Mouse (Mus musculus) spleen, adult 18-20 months (tissue): ENCODE measurements around the gene Csf2.
"Not testable (repeated sequence)": the region's sequence is repeated elsewhere in the genome, so short reads cannot be mapped to it uniquely, and the experiment has no call there.

Source experiments
- DNase-seq, 2 experiments: peaks; one replicate each; pipeline ENCODE4 v3.0.0; 2022; ENCODE audit warnings: mixed read lengths in 2 of 2

Gene Csf2

DNA sequence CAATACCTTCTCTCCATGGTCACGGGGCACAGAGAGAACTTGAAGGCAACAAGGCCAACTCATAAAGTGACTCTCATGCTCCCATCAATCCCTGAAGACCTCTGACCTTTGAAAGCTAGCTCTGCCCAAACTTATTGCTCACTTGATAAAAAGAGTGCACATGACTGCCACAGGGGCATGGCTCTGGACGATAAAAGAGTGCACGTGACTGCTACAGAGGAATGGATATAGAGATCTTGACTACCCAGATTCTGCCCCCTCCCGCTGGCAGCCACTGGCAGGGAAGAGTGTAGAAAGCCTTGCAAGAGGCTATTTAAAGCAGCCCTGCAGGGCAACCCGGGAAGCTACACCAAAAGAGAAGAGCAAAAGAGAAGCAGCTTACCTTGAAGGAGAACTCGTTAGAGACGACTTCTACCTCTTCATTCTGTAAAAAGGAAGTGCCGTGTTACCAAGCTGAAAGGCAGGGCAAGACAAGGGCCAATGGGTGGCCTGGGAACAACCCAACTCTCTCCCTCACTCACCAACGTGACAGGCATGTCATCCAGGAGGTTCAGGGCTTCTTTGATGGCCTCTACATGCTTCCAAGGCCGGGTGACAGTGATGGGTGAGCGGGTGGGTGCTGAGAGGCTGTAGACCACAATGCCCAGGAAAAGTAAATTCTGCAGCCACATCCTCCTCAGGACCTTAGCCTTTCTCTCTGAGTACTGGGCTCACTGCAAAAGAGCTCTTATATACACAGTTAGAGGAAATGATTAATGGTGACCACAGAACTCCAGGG, at the start of gene Csf2:
TSS of gene Csf2 (minus strand) at position 728 of the 778 bp plus-strand sequence.
- DNase-seq, result no peak

DNA sequence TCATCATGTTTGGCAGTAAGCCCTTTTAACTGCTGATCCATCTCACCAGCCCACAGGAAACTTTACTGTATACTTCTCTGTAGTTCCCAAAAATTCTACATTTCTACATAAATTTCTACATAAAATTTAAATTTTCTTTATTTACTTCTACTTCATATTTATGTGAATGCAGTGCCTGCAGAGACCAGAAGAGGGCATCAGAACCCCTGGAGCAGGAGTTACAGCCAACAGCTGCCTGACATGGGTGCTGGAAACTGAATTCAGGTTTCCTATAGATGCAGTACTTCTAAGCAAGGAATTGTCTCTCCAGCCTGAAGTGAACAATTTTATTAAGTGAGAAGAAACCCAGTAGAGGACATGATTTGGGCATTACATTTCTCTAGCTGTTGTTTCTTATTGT, 49.3 kb upstream of the Csf2 start:
- DNase-seq, result no peak

DNA sequence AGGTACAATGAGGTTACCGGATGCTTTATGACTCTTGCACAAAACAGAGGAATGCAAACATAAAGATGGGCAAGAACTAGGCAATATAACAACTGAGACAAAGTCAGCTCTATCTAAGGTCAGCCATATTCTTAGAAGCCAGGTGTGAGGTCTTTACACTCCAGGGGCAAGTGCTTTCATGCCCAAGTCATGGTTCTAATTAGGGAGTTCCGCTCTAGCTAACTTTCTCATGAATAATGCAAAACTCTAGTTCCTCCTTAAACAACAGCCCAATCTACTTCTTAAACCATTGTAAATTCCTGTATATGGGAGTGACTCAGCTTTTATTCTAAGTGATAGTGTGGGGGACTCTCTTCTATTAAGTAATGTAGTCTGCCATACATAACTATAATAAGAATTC, 48.0 kb upstream of the Csf2 start:
- DNase-seq, result not testable (repeated sequence)

DNA sequence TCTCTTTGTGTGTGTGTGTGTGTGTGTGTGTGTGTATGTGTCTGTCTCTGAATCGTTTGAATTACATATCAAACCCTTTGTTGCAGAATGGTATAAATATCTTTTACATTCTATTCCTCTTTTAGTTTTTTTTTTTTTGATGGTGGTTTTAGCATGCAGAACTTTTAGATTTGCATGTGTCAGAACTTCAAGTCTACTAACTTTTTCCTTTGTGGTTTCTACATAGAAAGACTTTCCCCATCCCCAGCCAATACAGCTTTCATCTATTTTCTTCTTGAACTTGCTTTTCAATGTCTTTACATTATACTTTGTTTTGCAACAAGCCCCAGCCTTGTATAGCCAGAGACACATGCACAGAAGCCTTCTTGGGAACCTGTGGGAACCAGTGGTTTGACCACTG, 47.3 kb upstream of the Csf2 start:
- no peak for DNase-seq

DNA sequence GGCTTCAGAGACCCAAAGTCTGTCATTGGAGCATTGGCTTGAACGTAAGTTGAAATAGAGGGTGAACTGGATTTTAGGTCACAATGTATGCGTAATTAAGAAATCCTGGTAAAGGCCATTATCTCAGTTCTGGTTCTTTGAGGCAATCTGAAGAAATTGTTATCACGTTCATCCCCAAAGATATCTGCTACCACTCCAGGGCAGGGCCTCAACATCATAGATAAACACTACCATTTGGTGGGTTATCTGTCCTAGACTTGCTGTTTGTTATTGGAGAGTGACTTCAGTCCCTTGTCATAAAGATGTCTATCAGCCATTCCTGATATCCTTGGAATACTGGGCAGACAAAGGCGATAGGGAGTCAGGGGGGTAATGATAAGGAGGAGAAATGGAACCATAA, 46.5 kb upstream of the Csf2 start:
- DNase-seq, result no peak

DNA sequence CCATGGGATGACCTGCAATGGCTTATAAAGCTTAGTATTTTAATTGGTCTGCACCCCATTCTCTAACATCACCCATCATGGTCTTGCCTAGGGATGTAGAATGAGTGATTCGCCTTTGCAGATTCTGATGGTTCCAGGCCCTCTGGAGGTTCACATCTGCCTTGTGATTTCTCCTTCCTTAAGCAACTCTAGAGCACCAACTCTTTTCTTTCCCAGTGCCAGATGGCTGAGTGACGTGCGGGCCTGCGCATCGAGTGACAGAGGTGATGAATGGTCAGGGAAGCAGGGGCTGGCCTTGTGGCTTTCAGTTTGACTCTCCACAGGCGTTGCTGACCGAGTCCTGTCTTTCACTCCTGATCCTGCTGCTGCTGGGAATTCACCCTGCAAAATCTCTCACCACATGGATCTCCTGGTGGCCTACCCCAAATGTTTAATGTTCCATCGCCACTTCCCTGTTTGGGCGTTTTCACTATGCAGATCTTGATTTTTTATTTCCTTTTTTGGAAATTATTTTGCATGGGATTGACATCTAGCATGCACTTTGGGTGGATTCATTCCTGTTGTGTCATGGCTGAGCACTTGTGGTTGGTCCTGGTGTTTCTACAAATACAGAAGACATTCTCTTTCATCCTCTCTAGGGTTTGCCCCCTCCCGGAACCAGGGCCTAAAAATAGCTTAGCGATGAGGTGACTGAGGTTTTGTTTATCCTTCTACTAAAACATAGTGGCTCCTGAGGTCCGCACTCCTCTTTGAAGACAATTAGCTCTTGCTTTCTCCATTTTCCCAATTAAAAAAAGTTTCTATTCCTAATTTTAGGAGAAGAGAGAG, 44.7 kb upstream of the Csf2 start:
- DNase-seq, result no peak

DNA sequence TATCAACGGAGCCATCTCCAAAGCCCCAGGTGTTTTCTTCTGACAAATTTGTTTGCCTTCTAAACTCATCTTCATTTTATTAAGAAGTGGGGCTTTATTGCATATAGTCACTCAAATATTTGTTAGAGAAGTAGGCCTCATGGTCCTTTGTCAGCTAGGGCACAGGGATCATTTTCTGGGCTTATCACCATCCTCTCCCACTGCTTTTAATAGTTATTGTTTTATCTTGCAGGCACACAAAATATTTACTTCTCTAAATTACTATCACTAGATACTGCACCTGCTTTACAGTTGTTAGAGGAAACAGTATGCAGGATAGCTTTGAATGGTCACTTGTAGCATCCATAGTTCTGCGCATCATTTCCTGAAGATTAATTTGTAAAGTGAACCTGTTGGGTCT, 42.7 kb upstream of the Csf2 start:
- DNase-seq, result no peak

DNA sequence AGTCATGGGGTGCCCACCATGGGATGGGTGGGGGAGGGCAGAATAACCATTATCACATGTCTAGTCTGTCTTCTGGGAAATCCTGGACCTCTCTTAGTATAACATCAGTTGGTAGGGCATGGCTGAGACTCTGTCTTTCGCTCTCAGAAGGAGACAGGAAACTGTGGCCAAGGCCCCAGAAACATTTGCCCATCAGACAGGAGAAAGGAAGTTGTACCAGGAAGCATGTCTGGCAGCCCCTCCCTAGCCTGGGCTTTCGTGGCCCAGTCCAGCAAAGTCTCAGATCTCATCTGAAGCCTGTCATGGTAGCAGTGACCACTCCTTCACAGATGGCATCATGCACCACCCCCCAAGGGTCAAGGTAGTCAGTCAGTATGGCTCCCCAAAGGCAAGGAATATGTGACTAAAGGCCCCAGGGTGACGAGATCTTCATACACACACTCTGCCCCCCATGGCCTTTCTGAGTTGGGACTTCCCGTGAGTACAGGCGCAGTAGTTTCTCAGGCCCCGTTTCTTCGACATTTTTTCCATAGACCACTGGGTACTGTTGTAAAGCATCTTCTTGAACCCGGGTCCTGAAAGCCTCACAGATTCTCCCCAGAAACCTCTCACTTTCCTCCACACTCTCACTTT, 38.5 kb upstream of the Csf2 start:
- DNase-seq, result no peak

DNA sequence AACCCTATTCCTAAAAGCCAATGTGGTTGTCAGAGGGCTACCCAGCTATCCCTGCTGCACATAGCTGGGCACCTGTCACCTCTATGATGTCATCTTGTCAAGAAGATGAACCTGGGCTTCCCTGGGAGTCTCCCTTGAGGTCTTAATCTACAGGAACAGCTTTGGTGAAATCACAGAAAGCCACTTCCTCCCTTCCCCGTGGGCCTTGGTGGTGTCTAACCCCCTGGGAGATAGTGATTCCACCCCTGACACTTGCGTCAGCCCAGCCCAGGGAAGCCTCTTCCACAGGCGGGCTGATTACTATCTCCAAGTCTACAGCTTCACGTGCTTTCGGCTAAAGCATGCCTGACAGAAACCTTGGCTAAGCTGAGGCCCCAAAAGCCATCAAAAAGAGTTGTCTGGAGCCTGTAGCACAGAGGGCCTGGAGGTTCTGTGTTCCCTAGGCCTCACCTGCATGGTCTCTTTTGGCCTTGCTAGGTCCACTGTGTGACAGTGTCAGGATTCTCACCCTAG, 22.0 kb upstream of the Csf2 start:
- DNase-seq, result no peak

DNA sequence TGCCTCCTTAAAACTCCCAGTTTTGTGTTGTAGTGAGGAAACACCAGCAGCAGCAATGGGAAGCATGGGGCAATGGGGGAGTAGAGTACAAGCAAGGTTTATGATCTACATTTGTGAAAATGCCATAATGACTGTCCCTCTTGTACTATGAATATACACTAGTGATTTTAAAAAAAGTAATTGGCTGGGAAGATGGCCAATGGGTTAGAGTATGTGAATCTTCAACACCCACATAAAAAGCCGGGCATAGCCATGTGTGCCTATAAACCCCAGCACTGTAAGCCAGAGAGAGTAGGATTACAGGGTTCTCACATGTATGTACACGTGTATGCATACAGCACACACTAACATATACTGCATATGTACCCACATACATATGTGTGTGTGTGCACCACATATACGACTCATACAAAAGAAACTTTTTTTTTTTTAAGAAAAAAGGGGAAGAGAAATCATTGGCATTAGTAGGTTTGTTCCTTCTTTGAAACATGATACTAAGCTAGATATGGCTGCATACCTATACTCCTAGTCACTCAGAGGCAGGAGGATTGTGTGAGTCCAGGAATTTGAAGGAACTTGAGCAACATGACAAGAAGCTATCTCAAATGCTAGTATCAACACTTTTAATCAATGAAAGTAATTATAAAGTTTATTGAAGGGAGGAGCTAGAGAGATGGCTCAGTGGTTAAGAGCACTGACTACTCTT, 19.9 kb upstream of the Csf2 start:
- DNase-seq, result no peak

DNA sequence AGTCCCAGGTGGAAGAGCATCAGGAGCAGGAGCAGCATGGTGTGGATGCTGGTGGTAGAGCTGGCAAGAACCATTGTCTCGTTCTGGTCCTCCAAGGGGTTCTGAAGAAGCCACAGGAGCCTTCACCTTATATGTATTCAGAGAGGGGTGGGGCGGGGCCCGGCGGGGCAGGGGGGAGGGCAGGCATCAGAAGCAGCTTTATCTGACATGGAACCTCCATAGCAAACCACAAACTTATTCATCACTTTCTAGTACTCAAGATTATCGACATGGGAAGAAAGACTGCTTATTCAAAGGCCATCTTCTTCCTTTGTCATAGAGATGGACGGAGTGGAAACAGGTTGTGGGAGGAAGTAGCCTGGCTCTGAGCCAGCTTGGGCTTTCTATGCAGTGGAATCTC, 17.7 kb upstream of the Csf2 start, which contains the start of gene Il3:
TSS of gene Il3 (minus strand) at position 101 of the 400 bp plus-strand sequence.
- DNase-seq, result no peak

DNA sequence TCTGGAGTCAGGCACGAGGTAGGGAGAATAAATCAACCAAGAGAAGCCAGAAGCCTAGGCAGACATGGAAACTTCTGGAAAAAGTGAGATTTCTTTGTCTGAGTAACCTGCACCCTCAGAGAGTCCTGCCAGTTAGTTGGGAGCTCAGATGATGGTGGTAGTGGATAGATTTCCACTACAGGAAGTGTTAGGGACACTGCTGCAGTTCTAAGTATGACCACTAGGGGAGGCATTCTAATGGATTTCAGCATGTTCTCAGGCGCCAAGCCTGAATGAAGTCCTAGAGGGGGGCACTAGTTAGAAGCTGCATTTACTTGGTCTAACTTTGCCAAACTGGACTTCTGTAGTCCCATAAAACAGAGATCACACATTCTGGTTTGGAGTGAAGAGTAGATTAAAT, 15.1 kb upstream of the Csf2 start:
- DNase-seq, result peak in 1 of 2 experiments; percentile 55

DNA sequence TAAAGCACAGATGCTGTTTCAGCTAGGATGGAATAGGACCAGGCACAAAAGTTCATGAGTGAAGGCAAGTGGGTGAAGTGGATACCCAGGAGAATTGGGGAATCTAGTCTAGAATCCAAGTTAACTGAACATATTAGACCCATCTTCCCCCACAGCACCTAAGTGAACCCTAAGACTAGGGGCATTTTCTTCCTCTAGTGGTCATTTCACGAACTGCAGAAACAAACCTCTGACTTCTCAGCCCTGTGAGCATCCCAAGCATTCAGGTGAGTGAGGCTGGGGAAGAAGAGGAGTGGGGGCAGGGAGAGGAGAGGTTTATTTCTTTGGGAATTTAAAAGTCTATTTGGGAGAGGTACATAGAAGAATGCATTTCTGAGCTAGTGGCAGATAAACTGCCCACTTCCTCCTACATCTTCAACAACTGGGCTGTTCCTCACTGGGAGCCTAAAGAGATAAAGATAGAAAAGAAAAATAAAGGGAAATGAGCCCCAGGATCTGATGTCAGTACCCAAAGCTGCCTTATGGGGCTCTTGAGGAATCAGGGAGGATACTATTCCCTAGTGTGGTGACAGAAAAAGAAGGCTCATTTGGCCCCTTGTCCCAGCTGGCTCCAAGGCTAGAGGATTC, 14.1 kb upstream of the Csf2 start:
- no peak for DNase-seq

DNA sequence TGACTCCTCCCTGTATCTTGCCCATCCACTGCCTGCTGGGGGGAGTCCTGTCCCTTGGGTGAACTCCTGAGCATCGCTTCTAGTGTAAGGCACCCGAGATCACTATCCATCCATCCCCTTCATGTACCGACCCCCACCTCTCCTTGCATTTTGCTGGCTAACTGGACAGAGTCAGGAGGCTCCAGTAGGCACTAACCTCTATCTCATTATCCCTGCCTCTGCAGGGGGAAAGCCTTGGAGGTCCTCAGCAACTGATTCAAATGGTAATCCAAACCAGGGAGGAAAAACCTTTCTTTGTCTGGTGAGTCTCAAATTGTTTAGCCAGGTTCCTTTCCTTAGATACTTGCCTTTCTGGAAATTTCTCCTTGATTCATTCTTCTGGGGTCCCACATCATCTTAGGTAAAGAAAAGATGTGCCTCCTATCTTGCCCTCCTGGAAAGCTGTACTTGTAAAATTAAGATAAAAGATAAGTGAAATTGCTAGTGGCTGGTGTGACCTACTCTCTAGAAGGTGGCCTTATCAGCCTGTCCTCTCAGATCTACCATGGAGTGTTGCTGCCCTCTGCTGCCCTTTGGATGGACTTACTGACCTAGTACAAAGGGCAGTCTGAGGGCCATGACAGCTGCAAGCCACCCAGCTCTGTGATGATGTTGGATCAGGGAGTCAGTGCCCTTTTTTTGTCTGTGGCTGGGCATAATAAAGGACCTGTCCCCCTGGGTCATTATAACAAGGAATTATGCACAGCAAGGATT, 7.3 kb upstream of the Csf2 start:
- peak; percentile 57 to 75 for DNase-seq

DNA sequence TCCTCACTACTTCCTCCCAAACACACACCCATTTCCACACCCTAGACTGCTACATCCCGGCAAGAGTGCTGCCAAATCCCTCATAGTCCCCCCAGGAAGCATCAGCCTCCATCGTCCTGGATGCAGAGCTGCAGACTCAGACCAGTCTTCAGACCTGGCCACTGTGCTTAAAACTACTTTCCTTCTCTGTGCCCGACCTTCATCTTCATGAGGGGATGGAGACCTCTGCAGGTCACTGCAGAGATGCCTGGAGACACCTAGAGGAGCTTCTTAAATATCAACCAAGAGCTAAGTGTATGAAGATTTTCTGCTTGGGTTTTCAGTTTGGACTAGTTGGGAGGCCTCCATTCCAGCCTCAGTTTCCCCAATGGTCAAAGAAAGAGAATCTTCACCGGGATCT, 4.6 kb upstream of the Csf2 start:
- no peak for DNase-seq

DNA sequence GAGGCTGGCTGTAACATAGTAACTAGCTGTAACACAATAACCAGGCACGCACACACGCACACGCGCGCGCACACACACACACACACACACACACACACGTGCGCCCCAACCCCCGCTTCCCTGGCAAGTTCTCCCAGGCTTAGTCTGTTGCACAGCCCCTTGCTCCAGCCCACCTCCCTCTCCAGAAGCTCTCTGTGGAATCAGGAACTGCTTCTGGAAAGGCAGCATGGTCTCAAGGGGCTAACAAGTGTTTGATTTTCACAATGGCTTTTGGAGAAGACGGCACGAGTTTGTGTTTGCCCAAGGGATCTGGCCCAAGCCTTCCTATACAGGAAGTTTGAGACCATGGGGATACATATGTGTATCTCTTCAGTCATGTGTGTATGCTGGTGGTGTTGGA, 1.1 kb upstream of the Csf2 start:
- no peak for DNase-seq

DNA sequence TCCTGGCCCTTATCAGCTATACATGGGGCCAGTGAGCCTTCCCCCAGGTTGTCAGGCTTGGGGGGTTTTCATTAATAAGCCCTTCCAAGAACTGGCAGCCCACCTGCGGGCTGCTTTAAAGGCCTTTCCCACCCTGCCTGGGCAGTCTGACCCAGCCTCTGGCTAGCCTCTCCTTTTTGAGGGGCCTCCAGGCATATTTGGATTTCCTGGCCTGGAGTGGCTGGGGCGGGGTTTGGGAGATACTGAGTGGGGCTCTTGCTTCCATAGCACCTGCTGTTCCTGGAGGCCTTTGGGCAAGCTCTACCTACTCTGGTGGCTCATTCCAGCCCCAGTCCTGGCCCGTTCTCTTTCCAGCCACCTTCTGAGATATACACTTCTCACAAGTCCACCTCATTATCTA, 281 bp upstream of the Csf2 start:
- no peak for DNase-seq

DNA sequence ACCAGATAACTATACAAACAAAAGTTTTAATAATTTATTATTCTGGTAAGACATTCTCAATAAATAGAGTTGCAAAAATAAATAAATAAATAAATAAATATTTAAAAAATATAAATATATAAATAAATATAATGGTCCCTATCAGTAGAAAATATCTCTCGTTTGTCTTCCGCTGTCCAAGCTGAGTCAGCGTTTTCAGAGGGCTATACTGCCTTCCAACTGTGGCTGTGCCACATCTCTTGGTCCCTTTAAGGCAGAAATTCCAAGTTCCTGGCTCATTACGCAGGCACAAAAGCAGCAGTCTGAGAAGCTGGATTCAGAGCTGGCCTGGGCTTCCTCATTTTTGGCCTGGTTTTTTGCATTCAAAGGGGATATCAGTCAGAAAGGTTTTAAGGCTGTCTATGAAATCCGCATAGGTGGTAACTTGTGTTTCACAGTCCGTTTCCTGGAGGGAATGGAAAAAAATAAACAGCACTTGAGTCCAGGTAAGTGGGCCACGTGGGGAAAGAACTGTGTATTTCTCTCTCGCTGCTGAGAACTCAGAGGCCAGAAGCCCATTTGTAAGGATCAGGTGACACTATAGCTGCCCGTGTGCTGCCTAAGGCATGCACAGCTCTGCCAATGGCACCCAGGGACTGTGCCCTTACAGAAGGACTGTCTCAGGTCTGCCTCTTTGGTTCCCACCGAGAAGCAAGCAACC, 2.1 kb downstream of the Csf2 start:
- DNase-seq, result no peak

DNA sequence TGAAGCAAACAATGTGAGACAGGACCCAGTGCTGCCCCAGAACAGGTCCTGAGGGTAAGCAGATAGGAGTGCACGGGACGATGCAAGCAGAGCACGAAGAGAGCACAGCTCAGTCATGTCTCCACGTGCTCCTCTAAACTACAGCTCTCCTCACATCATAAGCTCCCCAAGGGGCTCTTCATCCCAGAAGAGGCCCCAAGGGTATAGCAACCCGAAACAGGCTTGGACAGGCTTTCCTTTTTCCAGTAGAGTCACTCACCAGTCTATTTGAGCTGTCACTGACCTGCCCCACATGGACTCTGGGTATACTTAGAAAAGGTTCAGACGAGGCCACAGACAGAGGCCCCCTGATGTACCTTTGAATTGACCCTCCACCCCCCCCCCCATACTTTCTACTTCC, 5.0 kb downstream of the Csf2 start:
- no peak for DNase-seq

DNA sequence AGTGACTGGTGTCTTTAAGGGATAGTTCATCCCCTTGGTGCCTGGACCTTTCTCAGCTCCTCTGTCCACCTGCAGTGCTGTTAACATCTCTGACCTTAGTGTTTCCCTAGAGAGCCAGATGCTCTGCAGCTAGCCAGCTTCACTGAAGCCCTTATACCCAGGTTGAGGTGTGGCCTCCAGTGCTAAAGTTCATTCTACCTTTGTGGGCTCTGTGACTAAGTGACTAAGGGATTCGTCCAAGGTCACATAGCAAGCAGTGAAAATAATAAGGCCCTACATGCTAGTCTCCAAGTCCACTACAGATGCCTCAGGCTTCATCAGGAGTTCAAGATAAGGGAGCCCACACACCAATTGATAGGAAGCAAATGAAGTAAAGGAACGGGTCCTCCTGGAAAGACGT, 7.0 kb downstream of the Csf2 start:
- DNase-seq, result no peak

DNA sequence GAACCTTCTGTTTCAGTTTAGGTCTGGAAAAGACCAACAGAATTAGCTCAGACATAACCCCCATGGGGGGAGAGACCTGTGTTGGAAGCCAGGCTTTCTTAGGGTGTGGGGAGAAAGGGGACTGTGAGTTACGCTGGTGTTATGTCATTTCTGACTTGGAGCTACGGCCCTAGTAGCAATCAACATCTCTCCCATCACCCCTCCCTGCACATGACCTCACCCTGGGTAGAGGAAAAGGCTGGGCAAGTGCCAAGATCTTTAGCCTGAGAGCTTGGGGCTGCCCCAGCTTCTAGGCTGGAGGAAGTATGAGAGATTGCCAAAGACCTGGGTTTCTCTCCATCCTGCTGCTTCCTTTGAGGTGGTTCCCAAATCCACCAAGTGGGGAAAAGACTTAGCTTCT, 12.5 kb downstream of the Csf2 start:
- no peak for DNase-seq
